Mouse (Mus musculus) brain, embryonic 14.5 days (tissue): Measurements from ENCODE around the gene Psmb3. TPM values are rescaled to one million over a fixed set of nuclear protein-coding genes. Genes with fewer than 3 reads are reported as not detected.

ENCODE experiments used
- DNase-seq: peaks from one replicate; pipeline ENCODE4 v3.0.0-alpha.2; 2011; ENCODE audit warnings: low read depth
- CTCF ChIP-seq: fragments of 200-500 bp; IDR thresholded peaks from 2 replicates; pipeline ENCODE4 v1.5.1; 2012; ENCODE audit warnings: inconsistent platforms, mild to moderate bottlenecking, moderate library complexity, borderline replicate concordance; ENCODE audit not compliant: insufficient read depth, insufficient read length; ENCODE audit errors: extremely low read depth
- POLR2A ChIP-seq: fragments of 200-500 bp; IDR thresholded peaks from 2 replicates; pipeline ENCODE4 v1.6.1; 2012; ENCODE audit warnings: mild to moderate bottlenecking, inconsistent platforms, borderline replicate concordance; ENCODE audit not compliant: poor library complexity, insufficient read depth, insufficient read length, severe bottlenecking; ENCODE audit errors: extremely low read depth
- polyA plus RNA-seq: library from polyadenylated mRNA; depleted of rRNA; stranded (reverse); fragments of >200 nt; gene quantifications from 2 replicates; pipeline ENCODE4 v1.2.3, GENCODE M21; 2012

Gene Psmb3
- polyA plus RNA-seq, 1 experiment = 356 TPM

DNA sequence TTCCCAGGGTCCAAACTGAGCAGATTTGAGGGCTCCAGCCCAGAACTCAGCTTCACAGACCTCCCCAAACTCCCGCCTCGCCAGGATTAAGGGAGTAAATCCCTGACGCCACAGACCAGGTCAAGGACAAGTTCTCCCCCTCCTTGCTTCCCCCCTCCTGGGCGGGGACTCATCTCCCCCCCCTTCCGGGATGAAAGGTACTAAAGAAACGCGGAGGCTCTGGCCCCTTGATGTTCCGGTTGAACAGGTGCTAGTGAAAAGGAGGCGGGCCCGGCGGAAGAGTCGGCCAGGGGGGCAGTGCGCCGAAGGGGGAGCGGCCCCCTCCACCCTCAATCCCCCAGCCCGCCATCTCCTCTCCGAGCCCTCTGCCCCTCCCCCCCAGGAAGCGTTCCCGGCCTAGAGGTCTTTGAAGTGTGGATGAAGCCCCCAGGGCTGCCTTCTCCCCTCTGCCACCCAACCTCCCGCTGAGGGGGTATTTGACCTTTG, 41.5 kb upstream of the Psmb3 start:
- TF ChIP-seq CTCF (no peak), POLR2A (no peak)
- peak; percentile 31 for DNase-seq

GRCm38 (mm10) chr11:97662207-97662892, 40.8 kb upstream of the Psmb3 start:
- DNase-seq = no peak
- no peak for TF ChIP-seq CTCF

- peak; percentile 95 for DNase-seq
- TF ChIP-seq CTCF = no peak
- peak; percentile 51; the same call in 1 of the 2 replicates for TF ChIP-seq POLR2A
Measured at GRCm38 (mm10) chr11:97662893-97663527, 40.2 kb upstream of the Psmb3 start, which contains the start of gene Mllt6. Gene Mllt6 (plus strand): TSS chr11:97663414.

GRCm38 (mm10) chr11:97663528-97664338, 39.5 kb upstream of the Psmb3 start:
- peak; percentile 78 for DNase-seq
- no peak for TF ChIP-seq CTCF

DNA sequence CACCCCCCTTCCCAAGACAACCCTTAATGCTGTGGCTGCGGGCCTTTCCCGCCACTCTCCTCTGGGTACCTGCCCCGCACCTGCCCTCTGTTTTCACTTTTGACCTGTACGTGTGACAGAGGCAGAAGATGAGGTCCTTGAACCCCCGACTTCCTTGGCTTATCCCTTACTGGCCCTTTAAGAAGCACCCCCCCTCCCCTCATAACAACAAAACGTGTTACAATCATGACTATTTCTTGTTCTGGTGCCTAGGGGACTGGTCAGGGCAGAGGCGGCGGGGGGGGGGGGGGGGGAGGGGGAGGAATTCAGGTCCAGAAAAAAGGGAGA, 38.9 kb upstream of the Psmb3 start:
- TF ChIP-seq POLR2A (no peak), CTCF (no peak)
- DNase-seq = no peak

DNA sequence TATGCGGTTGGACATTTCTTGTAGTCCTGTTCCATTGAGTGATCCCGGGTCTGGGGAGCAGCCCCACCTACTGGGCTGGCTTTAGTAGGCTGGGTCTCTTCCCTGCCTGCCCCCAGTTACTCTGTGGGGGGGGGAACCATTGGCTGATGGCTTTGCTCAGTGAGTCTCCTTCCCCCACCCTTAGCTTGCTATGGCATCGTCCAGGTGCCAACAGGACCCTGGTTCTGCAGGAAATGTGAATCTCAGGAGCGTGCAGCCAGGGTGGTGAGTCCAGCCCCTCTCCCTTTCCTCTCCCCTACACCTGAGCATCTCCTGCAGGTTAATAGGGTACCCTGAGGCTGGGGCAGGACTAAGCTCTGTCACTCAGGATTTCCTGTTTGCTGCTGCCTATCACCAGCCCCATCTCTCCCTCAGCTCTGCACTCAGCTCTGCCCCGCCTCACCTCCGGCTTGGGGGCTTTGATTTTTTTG, 38.4 kb upstream of the Psmb3 start:
- no peak for DNase-seq
- TF ChIP-seq POLR2A = no peak
- peak; percentile 6; the same call in 1 of the 2 replicates for TF ChIP-seq CTCF

DNA sequence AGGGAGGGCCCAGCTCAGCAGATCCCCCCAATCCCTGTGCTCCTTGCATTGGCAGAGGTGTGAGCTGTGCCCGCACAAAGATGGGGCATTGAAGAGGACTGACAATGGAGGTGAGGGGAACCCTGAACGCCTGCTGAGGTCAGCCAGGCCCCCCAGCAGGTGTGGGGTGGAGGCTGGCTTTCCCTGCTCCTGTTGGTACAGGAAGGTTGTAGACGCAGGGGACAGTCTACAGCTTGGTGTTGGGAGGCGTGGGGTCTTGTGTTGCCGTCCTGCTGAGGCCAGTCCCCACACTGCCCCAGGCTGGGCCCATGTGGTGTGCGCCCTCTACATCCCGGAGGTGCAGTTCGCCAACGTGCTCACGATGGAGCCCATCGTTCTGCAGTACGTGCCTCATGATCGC, 37.8 kb upstream of the Psmb3 start:
- TF ChIP-seq CTCF (no peak), POLR2A (no peak)
- DNase-seq = no peak

- TF ChIP-seq CTCF = peak; percentile 25; the same call in 1 of the 2 replicates
- TF ChIP-seq POLR2A = no peak
- no peak for DNase-seq
Measured at GRCm38 (mm10) chr11:97666221-97666620, 37.0 kb upstream of the Psmb3 start.

DNA sequence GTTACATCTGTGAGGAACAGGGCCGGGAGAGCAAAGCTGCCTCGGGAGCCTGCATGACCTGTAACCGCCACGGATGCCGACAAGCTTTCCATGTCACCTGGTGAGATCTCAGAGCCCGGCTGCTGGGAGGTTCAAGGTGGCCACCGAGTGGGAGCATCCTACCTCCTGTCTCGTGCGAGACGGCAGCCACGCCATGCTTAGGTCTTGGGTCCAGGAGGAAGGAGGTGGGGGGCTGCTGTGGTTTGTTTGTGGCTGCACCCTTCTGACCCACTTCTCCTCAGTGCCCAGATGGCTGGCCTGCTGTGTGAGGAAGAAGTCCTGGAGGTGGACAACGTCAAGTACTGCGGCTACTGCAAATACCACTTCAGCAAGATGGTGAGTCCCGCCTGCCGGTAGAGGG, 36.4 kb upstream of the Psmb3 start:
- DNase-seq = no peak
- TF ChIP-seq POLR2A (no peak), CTCF (no peak)

GRCm38 (mm10) chr11:97668160-97668559, 35.0 kb upstream of the Psmb3 start:
- no peak for DNase-seq
- TF ChIP-seq POLR2A (no peak), CTCF (no peak)

DNA sequence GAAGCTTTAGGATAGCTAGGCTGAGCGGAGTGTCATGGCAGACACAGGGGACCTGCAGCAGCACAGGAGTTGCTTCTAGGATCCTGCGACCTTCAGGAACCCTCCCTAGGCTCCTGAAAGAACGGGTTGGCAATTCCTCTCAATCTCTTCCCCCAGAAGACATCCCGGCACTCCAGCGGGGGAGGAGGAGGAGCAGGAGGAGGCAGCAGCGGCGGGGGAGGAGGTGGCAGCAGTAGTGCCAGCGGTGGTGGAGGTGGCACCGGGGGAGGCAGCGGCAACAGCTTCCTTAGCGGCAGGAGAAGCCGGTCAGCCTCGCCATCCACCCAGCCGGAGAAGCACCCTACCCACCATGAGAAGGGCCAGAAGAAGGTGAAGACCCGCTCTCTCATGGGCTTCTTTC, 33.9 kb upstream of the Psmb3 start:
- DNase-seq = peak; percentile 14
- TF ChIP-seq CTCF (no peak), POLR2A (no peak)
